Mouse (Mus musculus) neural tube, embryonic 11.5 days (tissue): Measurements from ENCODE around the gene Lrrc34. TPM values are rescaled to one million over a fixed set of nuclear protein-coding genes. Genes with fewer than 3 reads are reported as not detected.
A peak's percentile ranks its signal among the peaks of the same experiment; 100 is the strongest.

Source experiments
- ATAC-seq: fragments of 200-750 bp; cut with Nextera tagmentation; 2 replicates; pipeline ENCODE4 v1.8.0; 2017; ENCODE audit warnings: moderate number of reproducible peaks, mild to moderate bottlenecking, moderate TSS enrichment, moderate library complexity; ENCODE audit not compliant: insufficient read depth, low FRiP score, low TSS enrichment
- DNase-seq: peaks from one replicate; pipeline ENCODE4 v3.0.0-alpha.2; 2015; ENCODE audit warnings: low spot score
- H3K27ac ChIP-seq: fragments of 300-500 bp; sonication (generic); 2 replicates; pipeline ENCODE4 v1.5.1; 2014; ENCODE audit warnings: low read depth, mild to moderate bottlenecking, low read length
- H3K27me3 ChIP-seq: fragments of 300-500 bp; sonication (generic); 2 replicates; pipeline ENCODE4 v1.6.1; 2014; ENCODE audit warnings: mild to moderate bottlenecking, low read length, mixed read lengths; ENCODE audit not compliant: control insufficient read depth, insufficient read depth
- H3K36me3 ChIP-seq: fragments of 300-500 bp; sonication (generic); 2 replicates; pipeline ENCODE4 v1.6.1; 2014; ENCODE audit warnings: mild to moderate bottlenecking, low read length, moderate library complexity, mixed read lengths; ENCODE audit not compliant: control insufficient read depth, insufficient read depth
- H3K4me1 ChIP-seq: fragments of 300-500 bp; sonication (generic); 2 replicates; pipeline ENCODE4 v1.6.1; 2014; ENCODE audit warnings: low read length, mixed read lengths; ENCODE audit not compliant: control insufficient read depth, insufficient read depth
- H3K4me2 ChIP-seq: fragments of 300-500 bp; sonication (generic); 2 replicates; pipeline ENCODE4 v1.6.1; 2014; ENCODE audit warnings: low read depth, mild to moderate bottlenecking, moderate library complexity
- H3K4me3 ChIP-seq: fragments of 300-500 bp; sonication (generic); 2 replicates; pipeline ENCODE4 v1.5.1; 2014; ENCODE audit warnings: low read depth, low read length
- H3K9ac ChIP-seq: fragments of 300-500 bp; sonication (generic); 2 replicates; pipeline ENCODE4 v1.6.1; 2014; ENCODE audit warnings: mild to moderate bottlenecking, low read length
- H3K9me3 ChIP-seq: fragments of 300-500 bp; sonication (generic); 2 replicates; pipeline ENCODE4 v1.6.1; 2016; ENCODE audit warnings: low read length; ENCODE audit not compliant: control insufficient read depth
- WGBS: fragments of 180-500 bp; shearing (Covaris S2); extraction: QIAGEN DNeasy Blood & Tissue Kit; methylation state at CpG from one replicate; pipeline ENCODE4 v1.1.7; 2014; 5-methylcytosine and 5-hydroxymethylcytosine counted together
- polyA plus RNA-seq: library from polyadenylated mRNA; unstranded; fragments of >200 nt; fragmentation: Nextera tagmentation; extraction: Ambion mirVana; gene quantifications from 2 replicates; pipeline ENCODE4 v1.2.1, GENCODE M21; 2014

Gene Lrrc34
- polyA plus RNA-seq, 1 experiment from 2014 or later: 1.2 TPM

GRCm38 (mm10) chr3:30593719-30594485 is 53.8 kb downstream of the Lrrc34 start:
- Histone ChIP-seq H3K4me2 (no peak overlapping the region), H3K9ac (no peak overlapping the region), H3K27ac (no peak overlapping the region), H3K4me1 (no peaks in the 10 kb centered on the region), H3K27me3 (no peaks in the 10 kb centered on the region), H3K9me3 (no peaks in the 10 kb centered on the region), H3K4me3 (no peak overlapping the region), H3K36me3 (no peaks in the 10 kb centered on the region)
- 77% methylated on average over 4 of the region's 4 CpGs for WGBS
- DNase-seq: peak; percentile 22
- no peak for ATAC-seq

GRCm38 (mm10) chr3:30592418-30592853 is 55.2 kb downstream of the Lrrc34 start:
- ATAC-seq: peak; percentile 29; the same call in 1 of the 2 replicates
- Histone ChIP-seq H3K27ac (no peak overlapping the region), H3K27me3 (no peaks in the 10 kb centered on the region), H3K9me3 (no peaks in the 10 kb centered on the region), H3K36me3 (no peaks in the 10 kb centered on the region), H3K4me2 (no peak overlapping the region), H3K4me3 (no peak overlapping the region), H3K4me1 (no peaks in the 10 kb centered on the region), H3K9ac (no peak overlapping the region)
- WGBS: 1% methylated on average over 2 of the region's 2 CpGs
- peak; percentile 38 for DNase-seq

- H3K27ac ChIP-seq: no peak overlapping the region
- no peak for ATAC-seq
- H3K36me3 ChIP-seq: no peaks in the 10 kb centered on the region
- H3K4me3 ChIP-seq: no peak overlapping the region
- H3K9me3 ChIP-seq: no peaks in the 10 kb centered on the region
- 87% methylated on average over 6 of the region's 6 CpGs for WGBS
- no peak overlapping the region for H3K9ac ChIP-seq
- no peaks in the 10 kb centered on the region for H3K4me1 ChIP-seq
- H3K27me3 ChIP-seq: no peaks in the 10 kb centered on the region
- DNase-seq: no peak
- H3K4me2 ChIP-seq: no peak overlapping the region
Measured at GRCm38 (mm10) chr3:30588865-30589264, 58.8 kb downstream of the Lrrc34 start.

Other genes starting within 250 kb of the Lrrc34 start
- gene Mecom, start 99.9 kb downstream of the Lrrc34 start, polyA plus RNA-seq: 31.8 and 32.1 TPM in 2 replicates
- 0.31 and 0.37 TPM in 2 replicates for gene Actrt3, start 47.9 kb downstream of the Lrrc34 start, polyA plus RNA-seq
- gene Mynn, start 45.8 kb downstream of the Lrrc34 start, polyA plus RNA-seq: 41.9 and 44.6 TPM in 2 replicates
- gene Lrriq4, start 3.4 kb downstream of the Lrrc34 start, polyA plus RNA-seq: 0.16 TPM in 1 of 2 replicates, not detected in the other
- not detected in 2 replicates for gene Lrrc31, start 52.0 kb upstream of the Lrrc34 start, polyA plus RNA-seq
- not detected in 2 replicates for gene Samd7, start 98.4 kb upstream of the Lrrc34 start, polyA plus RNA-seq
- gene Sec62, start 145.0 kb upstream of the Lrrc34 start, polyA plus RNA-seq: 60.8 and 68.5 TPM in 2 replicates
- gene Gpr160, start 208.1 kb upstream of the Lrrc34 start, polyA plus RNA-seq: 0.76 and 1.9 TPM in 2 replicates